Mouse (Mus musculus): ENCODE results near the gene Gm5475.

GRCm38 (mm10) chr15:100411731-100412130 is 10.2 kb upstream of the Gm5475 start:
- TF ChIP-seq CTCF (IDR thresholded peaks at IDR 0.05; ENCODE audit: control insufficient read depth, insufficient read depth, insufficient read length) = no peak
- no peak for TF ChIP-seq CEBPB (IDR thresholded peaks at IDR 0.05; ENCODE audit: low read depth)
- no peak for TF ChIP-seq USF1 (IDR thresholded peaks at IDR 0.05; ENCODE audit: low read depth)

Data from C2C12 (cell line).